Mouse (Mus musculus) erythroid progenitor cell, adult 5-6 weeks (primary cell): ENCODE measurements around the gene Nampt. TPM values are rescaled to one million over a fixed set of nuclear protein-coding genes. Genes with fewer than 3 reads are reported as not detected.
A peak's percentile ranks its signal among the peaks of the same experiment; 100 is the strongest.

ENCODE experiments used
- ATAC-seq: replicated peaks from 2 replicates; pipeline ENCODE4 v1.8.0; 2016; ENCODE audit warnings: moderate number of reproducible peaks, mild to moderate bottlenecking, moderate TSS enrichment, inconsistent platforms; ENCODE audit not compliant: poor library complexity, low FRiP score, severe bottlenecking
- total RNA-seq, 2 experiments: library from RNA; stranded (forward) in 1 of 2; stranded (reverse) in 1 of 2; fragments of 150-400 nt in 1 of 2; fragments of 186-747, 209-891 nt in 1 of 2; gene quantifications; 2 replicates each; pipeline versions ENCODE4 v1.2.3 to v1.2.4; 2015 to 2017; ENCODE audit warnings: low replicate concordance in 2 of 2

Gene Nampt
- total RNA-seq (2015; ENCODE audit: low replicate concordance), result 9.4 and 14.7 TPM in 2 replicates
- 6.0 and 12.7 TPM in 2 replicates for total RNA-seq (2017; ENCODE audit: low replicate concordance)

DNA sequence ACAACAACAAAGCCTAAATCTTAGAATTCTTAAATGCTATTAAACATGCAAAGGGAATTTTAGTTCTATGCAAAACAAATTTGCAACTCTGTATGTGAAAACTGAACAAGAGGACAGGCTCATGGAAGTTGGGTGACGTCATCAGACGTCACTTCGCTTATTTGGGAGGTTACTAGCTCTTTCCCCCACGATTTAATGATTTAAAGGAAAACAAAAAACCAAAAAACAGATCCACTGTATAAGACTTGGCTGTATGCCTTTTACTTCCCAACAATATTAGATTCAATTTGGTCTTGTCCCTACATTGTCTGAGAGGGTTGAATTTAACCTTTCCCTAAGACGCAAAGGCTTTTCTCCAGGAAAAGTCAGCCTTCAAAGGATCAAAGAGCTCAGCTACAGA, at the start of gene Nampt:
TSS of gene Nampt (plus strand) at position 130 of the 400 bp plus-strand sequence.
- no peak for ATAC-seq

DNA sequence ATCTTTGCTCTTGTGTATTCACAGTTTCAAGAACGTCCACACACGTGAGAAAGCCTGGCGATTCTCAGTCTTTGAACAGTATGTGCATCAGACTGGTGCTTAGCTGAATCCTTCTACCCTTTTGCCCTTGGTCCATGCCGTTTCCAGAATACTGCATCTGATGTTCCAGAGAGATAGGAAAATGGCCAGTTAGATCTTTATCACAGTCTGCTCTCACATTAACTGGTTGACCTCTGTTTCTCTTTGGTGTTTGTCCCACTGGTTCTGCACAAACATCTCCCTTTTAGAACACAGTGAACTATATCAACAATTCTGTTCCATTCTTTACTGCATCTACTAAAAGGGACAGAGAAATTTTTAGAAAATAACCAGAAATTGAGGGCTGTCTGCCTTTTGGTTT, 48.6 kb upstream of the Nampt start:
- no peak for ATAC-seq

DNA sequence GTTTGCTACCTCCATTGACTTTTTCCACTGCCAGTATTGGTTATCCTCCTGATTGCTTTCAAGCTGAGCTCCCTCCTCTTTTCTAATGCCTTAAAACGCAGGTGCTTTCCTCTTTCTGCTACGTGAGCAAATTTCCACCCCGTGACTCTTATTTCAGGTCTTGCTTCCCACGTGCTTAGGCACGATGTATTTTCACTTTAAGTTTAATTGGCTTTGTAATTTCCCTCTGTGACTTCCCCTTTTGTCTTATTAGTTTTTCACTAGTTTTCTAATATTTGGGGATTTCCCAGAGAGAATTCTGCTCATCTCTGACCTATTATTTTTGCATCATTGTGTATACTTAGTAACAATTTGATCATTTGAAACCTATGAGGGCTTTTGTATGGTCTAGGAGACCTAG, 44.8 kb upstream of the Nampt start:
- ATAC-seq, result no peak

DNA sequence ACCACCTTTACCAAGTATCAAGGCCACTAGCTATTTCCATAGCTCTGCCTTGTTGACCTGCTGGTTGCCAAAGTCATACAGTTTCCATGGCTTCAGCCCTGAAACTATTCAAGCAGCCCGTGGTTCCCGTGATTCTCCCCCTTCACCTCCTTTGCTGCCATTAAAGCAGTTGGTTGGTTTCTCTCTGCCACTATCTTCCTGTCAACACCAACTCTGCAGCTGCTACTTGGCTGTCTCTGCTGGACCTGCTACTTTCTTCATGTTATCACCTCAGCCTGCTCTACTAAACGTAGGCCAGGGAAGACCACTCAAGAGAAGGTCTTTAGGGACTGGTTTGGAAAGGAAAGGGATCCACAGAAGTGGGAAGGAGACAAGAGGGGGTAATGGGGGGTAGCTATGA, 30.3 kb upstream of the Nampt start:
- ATAC-seq, result no peak

DNA sequence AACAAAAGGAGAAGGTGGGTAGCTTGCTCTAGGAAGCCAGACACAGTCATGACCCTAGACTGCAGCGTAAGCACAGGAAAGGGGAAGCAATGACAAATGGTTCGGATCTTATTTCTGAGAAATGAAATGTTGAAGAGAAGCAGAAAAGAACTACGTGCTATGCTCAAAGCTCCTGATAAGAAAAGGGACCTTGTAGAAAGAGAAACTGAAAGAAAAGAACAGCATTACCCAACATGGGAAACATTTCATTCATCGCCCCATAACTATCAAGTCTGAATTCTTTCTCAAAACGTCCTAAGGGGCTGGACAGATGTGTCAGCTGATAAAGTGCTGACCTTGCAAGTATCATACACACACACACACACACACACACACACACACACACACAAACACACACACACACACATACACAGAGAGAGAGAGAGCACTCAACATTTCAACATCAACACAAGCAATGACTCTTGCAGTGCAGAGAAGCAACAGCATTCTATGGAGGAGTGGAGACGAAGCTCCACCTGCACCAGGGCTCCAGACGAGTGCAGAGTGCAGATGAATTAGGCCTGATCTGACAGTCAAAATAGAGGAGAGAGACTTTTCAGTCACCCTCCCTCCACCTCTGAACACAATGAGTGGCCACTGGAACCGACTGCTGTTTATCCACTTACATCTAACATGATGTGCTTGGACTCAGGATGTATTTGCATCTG, 23.4 kb upstream of the Nampt start:
- no peak for ATAC-seq

DNA sequence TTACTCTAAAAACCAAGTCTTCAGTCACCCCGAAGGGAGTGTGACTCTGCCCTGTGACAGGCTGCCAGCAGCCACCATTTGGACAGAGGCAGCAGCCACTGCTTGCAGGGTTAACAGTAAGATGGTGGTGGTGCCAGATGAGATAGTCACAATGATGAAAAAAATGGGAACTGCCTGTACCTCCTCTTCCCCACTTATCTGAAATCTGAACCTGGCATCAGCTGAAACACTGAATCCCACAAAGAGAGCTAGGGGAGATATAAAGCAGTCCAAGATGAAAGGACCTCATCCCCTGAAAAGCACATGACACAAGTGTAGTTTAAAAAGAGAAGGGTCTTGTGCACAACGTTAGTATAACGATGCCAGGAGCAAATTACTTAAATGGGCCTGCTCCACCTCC, 21.9 kb upstream of the Nampt start:
- ATAC-seq, result no peak

DNA sequence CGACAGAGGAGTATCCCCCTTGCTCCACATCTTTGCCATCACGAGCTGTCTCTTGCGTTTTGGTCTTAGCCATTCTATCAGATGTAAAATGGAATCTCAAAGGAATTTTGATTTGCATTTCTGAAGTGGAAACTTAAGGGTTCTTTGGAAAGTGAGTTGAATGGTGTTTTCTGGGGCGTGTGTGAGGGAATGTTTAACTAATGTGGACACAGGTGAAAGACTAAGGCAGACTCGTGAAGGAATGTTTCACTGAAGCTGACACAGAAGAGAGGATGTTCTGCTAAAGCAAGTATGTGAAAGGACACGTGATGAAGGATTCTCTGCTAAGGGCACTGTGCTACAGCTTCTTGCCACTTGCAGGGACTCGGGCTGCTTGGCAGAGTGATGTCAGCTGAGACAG, 18.3 kb upstream of the Nampt start:
- ATAC-seq, result no peak

DNA sequence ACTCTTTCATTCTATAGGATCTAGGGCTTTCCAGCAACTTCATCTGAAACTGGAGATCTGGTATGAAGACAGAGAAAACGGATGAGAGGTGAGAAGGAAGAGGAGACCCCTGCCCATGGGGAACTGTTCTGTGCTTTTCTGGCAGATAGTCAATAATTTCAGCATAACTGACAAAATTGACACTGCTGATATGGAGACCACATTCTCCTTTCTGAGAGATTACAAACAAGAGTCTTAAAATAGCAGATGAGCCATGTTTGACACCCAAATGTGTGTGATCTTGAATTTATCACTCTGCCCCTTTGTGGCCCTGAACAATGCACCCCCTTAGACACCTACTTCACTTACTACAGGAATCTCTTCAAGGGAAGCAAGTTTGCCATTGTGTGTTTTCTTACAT, 13.8 kb upstream of the Nampt start:
- ATAC-seq, result no peak

DNA sequence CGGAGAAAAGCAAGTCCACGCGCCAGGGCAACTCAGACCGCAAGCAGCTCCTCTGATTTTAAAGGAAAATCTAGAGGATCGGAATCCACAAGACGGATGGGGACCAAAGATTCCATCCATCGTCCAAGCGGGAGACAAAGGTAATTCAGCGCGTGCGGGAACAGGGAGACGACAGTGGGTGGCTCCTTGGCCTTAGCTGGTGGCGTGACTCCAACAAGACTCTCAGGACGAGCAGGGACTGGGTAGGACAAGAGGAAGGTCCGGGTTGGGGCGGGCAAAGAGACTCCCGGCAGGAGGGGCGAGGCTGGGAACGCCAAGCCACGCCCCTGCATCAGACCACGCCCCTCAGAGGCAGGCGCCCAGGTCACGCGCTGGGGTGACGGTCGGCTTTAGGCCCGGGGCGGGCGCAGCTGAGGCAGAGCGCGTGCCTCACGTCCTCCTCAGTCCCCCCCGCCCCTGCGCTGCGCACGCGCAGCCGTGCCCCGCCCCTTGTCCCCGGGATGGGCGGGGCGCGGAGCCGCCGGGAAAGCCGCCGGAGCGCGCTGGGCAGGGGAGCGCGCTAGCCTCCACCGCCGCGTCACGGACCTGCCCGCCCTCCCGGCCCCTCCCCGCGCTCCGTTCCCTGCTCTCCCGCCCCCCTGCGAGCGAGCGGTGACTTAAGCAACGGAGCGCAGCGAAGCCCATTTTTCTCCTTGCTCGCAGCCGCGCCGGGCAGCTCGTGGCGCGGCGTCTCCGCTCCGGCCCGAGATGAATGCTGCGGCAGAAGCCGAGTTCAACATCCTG, 669 bp downstream of the Nampt start:
- peak; percentile 98 for ATAC-seq

DNA sequence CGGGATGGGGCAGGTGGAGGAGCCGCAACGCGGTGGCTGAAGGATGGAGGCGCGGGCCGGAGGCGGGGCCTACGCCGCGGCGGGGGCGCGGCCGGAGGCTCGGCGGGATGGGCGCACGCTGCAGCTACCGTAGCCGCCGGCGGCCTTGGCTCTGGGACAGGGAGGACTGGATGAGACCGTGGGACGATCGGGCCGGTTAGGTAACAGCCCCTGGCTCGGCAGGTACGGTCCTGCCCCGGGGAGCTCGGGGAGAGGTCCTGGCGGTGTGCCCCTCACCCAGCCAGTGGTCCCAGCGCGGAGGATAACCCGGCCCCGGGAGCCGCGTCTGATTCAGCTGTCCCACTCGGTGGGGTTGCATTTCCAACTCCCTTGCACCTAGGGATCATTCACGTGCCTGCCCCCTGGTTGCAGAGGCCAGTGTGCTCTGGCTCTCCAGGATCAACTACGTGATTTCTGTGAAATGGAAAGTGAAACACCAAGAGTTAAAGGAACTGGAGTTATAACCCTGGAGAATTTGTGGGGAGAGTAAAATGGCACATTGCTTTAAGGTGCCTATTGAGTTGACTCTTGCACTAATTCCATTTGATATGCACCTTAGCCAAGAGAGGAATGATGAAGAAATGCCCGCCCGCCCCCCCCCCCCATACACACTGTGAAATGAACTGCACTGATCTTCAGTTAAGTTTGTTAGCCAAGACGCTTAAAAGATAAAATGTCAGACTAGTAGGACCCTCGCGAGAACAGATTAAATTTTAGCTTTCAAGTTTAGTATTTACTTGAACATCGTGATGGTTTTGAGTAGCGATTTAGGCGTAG, 1.6 kb downstream of the Nampt start:
- peak; percentile 78 for ATAC-seq

DNA sequence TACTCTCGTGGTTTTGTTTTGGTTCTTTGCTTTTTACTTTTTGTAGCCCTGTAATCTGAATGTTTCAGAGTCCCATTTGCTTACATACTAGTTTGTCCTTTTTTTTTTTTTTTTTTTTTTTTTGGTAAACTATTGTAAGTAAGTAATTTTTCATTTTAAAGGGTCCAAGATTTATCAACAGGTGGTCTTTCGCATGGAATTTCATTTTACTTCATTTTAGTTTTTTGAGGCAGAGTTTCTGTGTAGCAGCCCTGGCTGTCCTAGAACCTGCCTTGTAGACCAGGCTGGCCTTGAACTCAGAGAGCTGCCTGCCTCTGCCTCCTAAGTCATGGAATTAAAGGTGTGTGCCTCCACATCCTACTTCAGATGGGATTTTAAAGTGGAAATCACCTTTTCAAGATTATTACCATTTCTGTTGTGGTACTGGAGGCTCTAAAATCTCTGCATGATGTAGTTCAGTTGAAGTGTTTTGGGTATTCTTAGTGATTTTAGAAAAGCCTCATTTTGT, 2.2 kb downstream of the Nampt start:
- ATAC-seq, result no peak

DNA sequence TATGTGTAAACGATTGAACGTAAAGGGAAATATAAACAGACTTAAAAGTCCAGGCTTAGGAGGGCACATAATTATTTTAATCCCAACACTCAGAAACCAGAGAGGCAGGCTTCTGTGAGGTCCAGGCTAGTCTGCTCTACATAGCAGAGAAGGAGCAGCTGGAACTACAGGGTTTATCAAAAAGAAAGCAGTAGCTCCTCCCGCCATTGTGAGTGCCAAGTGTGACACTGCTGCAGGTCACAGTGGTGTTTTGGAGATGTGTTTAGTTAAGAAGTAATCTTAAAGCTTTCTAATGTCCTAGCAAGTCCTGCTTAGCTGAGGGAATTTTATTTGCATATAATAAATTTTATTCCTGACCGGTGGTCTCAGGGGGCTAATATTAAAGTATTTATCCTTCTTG, 2.7 kb downstream of the Nampt start:
- ATAC-seq, result no peak

DNA sequence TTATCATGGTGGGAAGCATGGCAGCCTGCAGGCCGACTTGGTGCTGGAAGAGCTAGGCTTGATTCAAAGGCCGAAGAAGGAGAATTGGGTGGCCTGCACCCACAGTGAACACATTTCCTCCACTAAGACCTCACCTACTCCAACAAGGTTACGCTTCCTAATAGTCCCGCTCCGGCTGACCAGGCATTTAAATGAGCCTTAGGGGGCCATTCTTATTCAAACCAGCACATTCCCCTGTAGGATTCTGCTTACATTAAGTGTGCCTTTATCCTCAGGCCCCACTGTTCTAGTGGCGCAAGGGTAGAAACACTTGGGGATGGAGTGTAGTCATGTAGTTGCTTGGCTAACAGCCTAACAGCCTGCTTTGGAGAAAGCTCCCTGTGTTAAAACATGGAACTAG, 5.2 kb downstream of the Nampt start:
- no peak for ATAC-seq

DNA sequence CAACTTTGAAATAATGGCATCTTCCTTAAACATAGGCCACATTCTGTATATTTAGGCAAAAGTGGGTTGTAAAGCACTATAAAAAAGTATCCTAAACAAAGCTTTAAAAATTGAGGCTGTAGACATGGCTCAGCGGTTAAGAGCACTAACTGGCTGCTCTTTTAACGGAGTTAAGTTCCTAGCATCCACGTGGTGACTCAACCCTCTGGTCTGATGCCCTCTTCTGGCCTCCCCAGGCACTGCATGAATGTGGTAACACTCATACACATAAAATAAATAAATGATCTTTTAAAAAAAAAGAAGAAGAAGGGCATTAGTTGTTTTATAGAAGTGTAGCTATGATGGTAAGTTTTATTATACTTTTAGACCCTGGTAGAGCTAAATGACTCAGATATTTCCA, 7.6 kb downstream of the Nampt start:
- peak; percentile 82 for ATAC-seq

DNA sequence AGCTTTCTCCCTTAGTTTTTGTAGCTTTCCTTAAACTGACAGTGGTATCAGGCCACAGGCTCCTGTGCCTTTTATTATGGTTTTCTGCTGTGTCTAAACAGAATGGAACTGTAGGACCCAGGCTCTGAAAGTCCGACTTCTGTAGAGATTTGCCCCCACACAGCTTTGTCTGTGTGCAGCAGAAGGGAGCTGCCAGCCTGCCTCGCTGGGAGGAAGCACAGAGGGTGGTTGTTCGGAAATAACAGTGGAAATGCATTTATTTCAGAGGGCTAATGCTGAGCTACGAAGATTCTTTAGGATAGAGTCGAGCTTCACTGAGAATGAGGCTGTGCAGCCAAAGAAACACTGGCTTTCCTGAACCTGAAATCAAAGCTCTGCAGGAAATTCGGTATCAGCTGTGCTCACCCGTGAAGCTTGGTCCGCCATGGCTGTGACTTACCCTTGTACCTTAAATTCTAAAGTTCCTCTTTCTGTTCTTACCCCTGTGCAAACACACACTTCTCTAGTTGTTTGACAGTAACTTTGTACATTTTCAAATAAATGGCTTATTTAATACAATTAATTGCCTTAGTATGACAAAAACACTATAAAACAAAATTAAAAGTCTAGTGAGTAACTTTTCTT, 8.9 kb downstream of the Nampt start:
- ATAC-seq, result no peak

DNA sequence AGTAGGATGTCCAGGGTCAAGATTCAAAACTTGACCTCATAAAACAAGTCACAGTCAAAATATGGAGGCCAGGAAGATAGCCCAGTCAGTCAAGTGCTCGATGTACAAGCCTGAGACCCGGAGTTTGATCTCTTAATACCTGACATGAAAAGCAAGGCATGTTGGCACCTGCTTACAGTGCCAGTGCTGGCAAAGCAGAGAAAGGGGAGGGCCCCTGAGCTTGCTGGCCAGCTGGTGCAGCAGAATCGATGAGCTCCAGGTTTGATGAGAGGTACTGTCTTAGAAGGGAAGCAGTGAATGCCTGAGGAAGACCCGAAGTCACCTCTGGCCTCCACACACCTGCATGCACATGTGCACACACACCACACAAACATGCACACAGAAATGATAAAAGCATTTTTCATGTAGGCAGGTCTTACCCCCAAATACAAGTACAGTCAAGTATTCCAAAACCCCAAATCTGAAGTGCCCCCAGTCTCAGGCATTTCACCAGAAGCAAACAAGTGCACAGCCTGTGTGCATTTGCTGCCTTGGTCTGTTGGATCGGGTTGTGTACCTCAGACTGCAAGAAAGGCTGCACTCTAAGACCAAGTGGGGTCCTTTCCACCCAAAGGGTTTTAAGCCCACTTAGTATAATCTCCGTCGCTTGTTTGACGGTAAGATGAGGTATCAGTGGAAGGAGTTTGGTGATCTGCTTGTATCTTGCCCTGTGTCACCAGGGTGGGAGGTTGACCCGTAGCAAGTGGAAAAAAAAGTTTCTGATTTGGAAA, 10.2 kb downstream of the Nampt start:
- ATAC-seq, result no peak

DNA sequence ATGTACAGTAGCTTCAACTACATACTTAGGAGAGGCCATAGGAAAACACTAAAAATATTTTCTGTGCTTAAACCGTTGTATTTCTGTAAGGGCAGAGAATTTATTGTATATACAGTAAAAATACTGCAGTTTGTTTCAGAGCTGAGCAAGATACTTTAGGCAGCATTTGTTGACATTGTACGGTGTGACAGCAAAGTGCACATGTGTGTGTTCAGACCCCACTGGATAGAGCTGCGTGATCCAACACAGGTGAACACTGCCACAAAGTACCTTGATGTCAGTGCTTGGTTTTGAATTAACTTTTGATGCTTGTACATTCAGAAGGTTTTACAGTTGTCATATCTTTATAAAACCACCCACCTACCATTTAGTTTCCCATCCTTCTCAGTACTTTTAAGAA, 12.7 kb downstream of the Nampt start:
- ATAC-seq, result no peak

DNA sequence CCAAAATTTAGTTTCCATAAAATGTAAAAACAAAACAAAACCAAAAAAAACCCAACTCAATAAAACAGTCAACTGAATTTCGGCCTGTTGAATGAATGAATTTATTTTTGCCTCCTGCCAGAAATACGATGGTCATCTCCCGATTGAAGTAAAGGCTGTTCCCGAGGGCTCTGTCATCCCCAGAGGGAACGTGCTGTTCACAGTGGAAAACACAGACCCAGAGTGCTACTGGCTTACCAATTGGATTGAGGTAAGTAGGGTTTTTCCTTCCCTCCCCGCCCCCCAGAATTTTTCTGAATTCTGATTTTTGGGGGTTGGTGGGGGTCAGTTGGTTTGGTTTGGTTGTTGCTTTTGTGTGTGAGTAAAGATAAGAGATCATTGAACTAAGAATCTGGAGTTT, 15.4 kb downstream of the Nampt start:
- ATAC-seq, result no peak

DNA sequence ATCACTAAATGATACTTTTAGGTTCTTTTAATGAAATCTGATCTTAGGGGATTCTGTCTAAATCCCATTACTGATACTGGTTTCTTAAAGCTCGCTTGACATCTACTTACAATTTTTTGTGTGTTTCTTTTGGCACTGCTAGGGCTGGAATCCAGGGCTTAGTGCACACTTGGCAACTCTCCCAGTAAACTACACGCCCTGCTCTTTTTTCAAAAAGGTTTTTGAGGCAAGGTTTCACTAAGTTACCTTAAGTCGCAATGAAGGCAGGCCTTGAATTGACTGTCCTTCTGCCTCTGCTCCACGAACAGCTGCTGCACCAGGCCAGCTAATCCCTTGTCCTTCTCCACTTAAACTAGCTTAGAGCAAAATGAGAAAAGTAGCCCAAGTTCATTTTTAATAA, 15.9 kb downstream of the Nampt start:
- no peak for ATAC-seq
